Mouse (Mus musculus) bone marrow, adult 2 months (tissue): ENCODE data around the gene Syngr1.

Experiments
- CTCF ChIP-seq: fragments of 200-500 bp; IDR thresholded peaks from 2 replicates; pipeline ENCODE4 v1.5.1; 2011; ENCODE audit warnings: low read length, control low read depth; ENCODE audit not compliant: control insufficient read depth, insufficient read depth
- POLR2A ChIP-seq: fragments of 200-500 bp; IDR thresholded peaks from 2 replicates; pipeline ENCODE4 v1.6.1; 2011; ENCODE audit warnings: low read depth, mild to moderate bottlenecking, control low read depth, low read length, borderline replicate concordance; ENCODE audit not compliant: control insufficient read depth

GRCm38 (mm10) chr15:80072579-80073255 lies 18.4 kb upstream of the Syngr1 start:
- no peak for TF ChIP-seq CTCF
- TF ChIP-seq POLR2A: no peak
